Mouse (Mus musculus) limb, embryonic 12.5 days (tissue): ENCODE data around the gene Ncstn. TPM values are rescaled to one million over a fixed set of nuclear protein-coding genes. Genes with fewer than 3 reads are reported as not detected.

ENCODE experiments used
- ATAC-seq: fragments of 200-750 bp; cut with Nextera tagmentation; 2 replicates; pipeline ENCODE4 v1.8.0; 2017; ENCODE audit warnings: low read depth, moderate TSS enrichment; ENCODE audit not compliant: insufficient number of reproducible peaks, insufficient read depth, low FRiP score, low TSS enrichment
- H3K27ac ChIP-seq: fragments of 300-500 bp; sonication (generic); 2 replicates; pipeline ENCODE4 v1.5.1; 2016; ENCODE audit warnings: mild to moderate bottlenecking, moderate library complexity
- H3K27me3 ChIP-seq: fragments of 300-500 bp; sonication (generic); 2 replicates; pipeline ENCODE4 v1.6.1; 2016; ENCODE audit warnings: mild to moderate bottlenecking, moderate library complexity
- H3K36me3 ChIP-seq: fragments of 300-500 bp; sonication (generic); 2 replicates; pipeline ENCODE4 v1.6.1; 2016; ENCODE audit warnings: mild to moderate bottlenecking, moderate library complexity
- H3K4me1 ChIP-seq: fragments of 300-500 bp; sonication (generic); replicated peaks from 2 replicates; pipeline ENCODE4 v1.6.1; 2016
- H3K4me2 ChIP-seq: fragments of 300-500 bp; sonication (generic); 2 replicates; pipeline ENCODE4 v1.6.1; 2016; ENCODE audit warnings: mild to moderate bottlenecking, moderate library complexity
- H3K4me3 ChIP-seq: fragments of 300-500 bp; sonication (generic); replicated peaks from 2 replicates; pipeline ENCODE4 v1.5.1; 2016; ENCODE audit warnings: mild to moderate bottlenecking
- H3K9ac ChIP-seq: fragments of 300-500 bp; sonication (generic); replicated peaks from 2 replicates; pipeline ENCODE4 v1.6.1; 2016; ENCODE audit warnings: mild to moderate bottlenecking, moderate library complexity
- H3K9me3 ChIP-seq: fragments of 300-500 bp; sonication (generic); 2 replicates; pipeline ENCODE4 v1.6.1; 2016; ENCODE audit warnings: mild to moderate bottlenecking, moderate library complexity
- WGBS: fragments of 180-500 bp; shearing (Covaris S2); methylation state at CpG from one replicate; pipeline ENCODE4 v1.1.7; 2016; 5-methylcytosine and 5-hydroxymethylcytosine counted together
- polyA plus RNA-seq: library from polyadenylated mRNA; unstranded; fragments of >200 nt; fragmentation: Nextera tagmentation; extraction: Ambion mirVana; gene quantifications from 2 replicates; pipeline ENCODE4 v1.2.1, GENCODE M21; 2016

Ncstn gene
- polyA plus RNA-seq = 86.6 and 96.6 TPM in 2 replicates

DNA sequence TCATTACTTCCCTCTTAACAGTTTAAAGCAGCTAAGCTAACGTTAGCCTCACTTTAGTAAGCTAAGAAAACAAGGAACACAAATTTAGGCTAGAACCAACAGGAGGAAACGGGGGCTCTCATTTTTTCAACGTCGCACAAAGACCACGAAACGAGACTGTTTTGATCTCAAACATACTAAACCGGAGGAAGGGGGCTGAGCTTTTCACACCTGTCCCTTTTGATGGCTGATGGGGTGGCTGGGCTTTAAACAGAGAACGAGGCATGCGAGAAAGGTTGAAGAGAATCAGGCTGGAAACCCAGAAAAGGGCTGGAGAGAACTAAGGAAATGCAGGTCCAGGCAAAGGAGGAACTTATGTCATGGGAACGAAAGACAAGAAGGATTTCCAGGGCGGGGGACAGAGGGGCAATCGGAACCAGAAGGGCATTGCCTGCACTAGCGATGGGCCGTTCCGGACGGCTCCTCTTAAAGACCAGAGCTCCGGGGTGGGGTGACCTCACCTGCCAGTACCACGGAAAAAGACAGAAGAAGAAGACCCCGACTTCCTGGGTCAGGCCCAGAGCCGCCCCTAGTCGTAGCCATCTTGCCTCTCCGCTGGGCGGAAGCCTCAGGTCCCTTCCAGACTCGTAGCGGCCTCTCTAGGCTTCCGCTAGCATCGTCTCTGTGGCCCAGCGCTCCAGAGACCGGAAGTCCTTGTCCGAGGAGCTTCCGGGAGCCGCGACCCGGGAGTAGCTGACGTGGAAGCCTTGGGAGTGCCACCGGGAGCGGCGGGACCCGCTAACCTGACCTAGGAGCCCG is at the start of gene Ncstn, which contains the start of gene Copa:
Gene Ncstn (minus strand): TSS at position 695 of the 798 bp plus-strand sequence.
Gene Copa (plus strand): TSS at position 429 of the 798 bp plus-strand sequence.
- Histone ChIP-seq H3K27me3 (no peaks in the 10 kb centered on the region), H3K4me2 (peak within 1 kb of the TSS; percentile 74), H3K9me3 (no peaks in the 10 kb centered on the region), H3K36me3 (peaks cover 30% of the 10 kb centered on the region), H3K9ac (peak within 1 kb of the TSS; percentile 89), H3K4me3 (peak within 1 kb of the TSS; percentile 87), H3K27ac (peak within 1 kb of the TSS; percentile 82), H3K4me1 (peaks cover 18% of the 10 kb centered on the region)
- WGBS = under 1% methylated on average over 40 of the region's 40 CpGs
- ATAC-seq = peak; percentile 98

DNA sequence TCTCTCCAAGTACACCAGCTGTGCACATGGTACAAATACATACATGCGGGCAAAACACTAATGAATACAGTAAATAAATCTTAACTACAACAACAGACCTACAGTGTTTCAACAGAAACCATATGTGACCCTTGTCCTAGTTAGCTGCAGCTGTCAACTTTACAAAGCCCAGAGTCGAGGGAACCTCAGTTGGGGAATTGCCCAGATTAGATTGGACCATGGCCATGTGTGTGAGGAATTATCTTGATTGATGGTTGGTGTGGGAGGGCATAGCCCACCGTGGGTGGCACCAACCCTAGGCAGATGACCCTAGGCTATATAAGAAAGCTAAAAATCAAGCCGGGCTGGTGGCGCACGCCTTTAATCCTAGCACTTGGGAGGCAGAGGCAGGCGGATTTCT is 49.7 kb upstream of the Ncstn start:
- 73% methylated on average over 7 of the region's 7 CpGs for WGBS
- H3K36me3 ChIP-seq = peaks cover 78% of the 10 kb centered on the region
- no peak for ATAC-seq

DNA sequence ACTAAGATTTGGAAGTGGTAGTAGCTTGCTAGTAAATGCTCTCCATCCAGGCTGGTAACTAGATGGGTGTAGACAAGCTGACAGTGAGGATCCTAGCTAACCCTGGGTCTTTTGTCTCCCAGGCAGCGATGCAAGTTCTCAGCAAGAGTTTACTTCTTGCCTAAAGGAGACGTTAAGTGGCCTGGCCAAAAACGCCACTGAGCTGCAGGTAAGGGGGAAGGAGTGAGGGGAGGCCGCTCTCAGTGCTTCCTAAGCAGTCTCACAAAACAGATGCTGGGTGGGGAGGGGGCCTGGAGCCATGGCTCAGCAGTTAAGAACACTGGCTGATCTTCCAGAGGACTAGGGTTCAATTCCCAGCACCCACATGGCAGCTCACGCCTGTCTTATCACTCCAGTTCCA is 47.2 kb upstream of the Ncstn start:
- Histone ChIP-seq H3K9ac (no peak overlapping the region), H3K27me3 (no peaks in the 10 kb centered on the region), H3K9me3 (no peaks in the 10 kb centered on the region), H3K27ac (no peak overlapping the region), H3K4me3 (no peak overlapping the region), H3K4me2 (no peak overlapping the region), H3K36me3 (peaks cover 63% of the 10 kb centered on the region), H3K4me1 (peaks cover 7% of the 10 kb centered on the region)
- 92% methylated on average over 5 of the region's 5 CpGs for WGBS
- ATAC-seq = no peak

More for the DNA sequence above, 49.7 kb upstream of the Ncstn start:
- no peaks in the 10 kb centered on the region for H3K27me3 ChIP-seq
- H3K4me2 ChIP-seq = no peak overlapping the region
- H3K9ac ChIP-seq = no peak overlapping the region
- H3K9me3 ChIP-seq = no peaks in the 10 kb centered on the region
- H3K4me1 ChIP-seq = peaks cover 7% of the 10 kb centered on the region
- H3K27ac ChIP-seq = no peak overlapping the region
- H3K4me3 ChIP-seq = no peak overlapping the region

DNA sequence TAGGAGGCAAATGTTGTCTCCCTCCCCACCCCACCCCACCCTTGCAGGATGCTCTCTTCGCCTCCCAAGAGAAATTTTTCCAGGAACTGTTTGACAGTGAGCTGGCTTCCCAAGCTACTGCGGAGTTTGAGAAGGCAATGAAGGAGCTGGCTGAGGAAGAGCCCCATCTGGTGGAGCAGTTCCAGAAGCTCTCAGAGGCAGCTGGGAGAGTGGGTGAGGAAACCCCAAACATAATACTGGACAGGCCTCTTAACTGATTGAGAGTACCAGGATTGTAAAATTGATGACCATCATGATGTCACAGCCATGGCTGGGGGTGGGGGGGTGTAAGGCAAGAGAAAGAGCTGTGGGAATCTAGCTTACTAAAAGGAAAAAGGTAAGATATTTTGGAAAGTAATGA is 46.5 kb upstream of the Ncstn start:
- H3K9ac ChIP-seq = no peak overlapping the region
- H3K4me2 ChIP-seq = no peak overlapping the region
- H3K36me3 ChIP-seq = peaks cover 56% of the 10 kb centered on the region
- ATAC-seq = no peak
- WGBS = 66% methylated on average over 2 of the region's 2 CpGs
- H3K4me1 ChIP-seq = peaks cover 7% of the 10 kb centered on the region
- H3K9me3 ChIP-seq = no peaks in the 10 kb centered on the region
- no peak overlapping the region for H3K27ac ChIP-seq
- no peak overlapping the region for H3K4me3 ChIP-seq
- no peaks in the 10 kb centered on the region for H3K27me3 ChIP-seq

DNA sequence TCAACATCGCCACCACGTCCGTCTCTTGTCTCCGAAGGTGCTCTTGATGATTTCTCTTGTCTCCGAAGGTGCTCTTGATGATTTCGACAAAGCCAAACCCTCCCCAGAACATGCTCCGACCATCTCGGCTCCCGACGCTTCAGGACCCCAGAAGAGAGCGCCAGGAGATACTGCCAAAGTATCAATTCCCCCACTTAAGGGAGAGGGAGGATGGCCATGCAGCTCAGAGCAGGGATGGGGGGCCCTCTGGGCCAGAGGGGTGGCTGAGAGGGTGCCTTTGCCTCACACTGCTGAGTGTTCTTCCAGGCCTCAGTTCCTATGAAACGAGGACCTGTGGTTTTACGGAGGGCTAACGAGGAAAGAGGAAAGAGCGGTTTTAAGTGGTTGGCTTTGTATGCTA is 46.0 kb upstream of the Ncstn start:
- Histone ChIP-seq H3K36me3 (peaks cover 54% of the 10 kb centered on the region), H3K9ac (no peak overlapping the region), H3K27me3 (no peaks in the 10 kb centered on the region), H3K27ac (no peak overlapping the region), H3K9me3 (no peaks in the 10 kb centered on the region), H3K4me2 (no peak overlapping the region), H3K4me3 (no peak overlapping the region), H3K4me1 (peaks cover 7% of the 10 kb centered on the region)
- ATAC-seq = no peak
- WGBS = 89% methylated on average over 15 of the region's 15 CpGs

DNA sequence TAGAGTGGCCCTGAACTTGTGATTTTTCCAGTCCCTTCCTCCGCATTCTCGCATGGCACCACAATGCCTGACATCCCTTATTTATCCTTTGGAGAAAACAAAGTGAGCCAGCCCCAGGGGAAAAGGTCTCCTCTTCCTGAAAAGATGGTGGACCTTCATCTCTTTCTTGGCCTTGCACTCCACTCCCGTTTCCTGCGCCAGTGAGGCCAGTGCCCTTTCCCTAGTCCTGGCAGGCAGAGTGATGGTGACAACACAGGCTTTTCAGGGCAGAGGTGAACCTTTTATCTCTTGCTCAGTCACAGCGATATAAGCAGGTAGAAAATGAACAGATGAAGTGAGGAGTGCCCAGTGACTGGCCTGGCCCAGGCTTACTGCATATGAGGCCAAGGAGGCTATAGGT is 44.9 kb upstream of the Ncstn start:
- peak overlapping the region; percentile 81 for H3K9ac ChIP-seq
- peaks cover 55% of the 10 kb centered on the region for H3K36me3 ChIP-seq
- H3K27me3 ChIP-seq = no peaks in the 10 kb centered on the region
- no peak for ATAC-seq
- no peaks in the 10 kb centered on the region for H3K9me3 ChIP-seq
- peak overlapping the region; percentile 78 for H3K4me3 ChIP-seq
- WGBS = 44% methylated on average over 5 of the region's 5 CpGs
- H3K4me1 ChIP-seq = peaks cover 7% of the 10 kb centered on the region
- H3K4me2 ChIP-seq = peak overlapping the region; percentile 78
- no peak overlapping the region for H3K27ac ChIP-seq

GRCm38 (mm10) chr1:172126376-172127347 is 44.1 kb upstream of the Ncstn start, which contains the start of gene Pex19:
Gene Pex19, plus strand, starts transcription at chr1:172126755.
- ATAC-seq = peak; percentile 95
- peaks cover 7% of the 10 kb centered on the region for H3K4me1 ChIP-seq
- H3K27ac ChIP-seq = 0 out of 2 replicates have a peak within 1 kb of the TSS, but pooled peaks have one; percentile 50
- no peaks in the 10 kb centered on the region for H3K27me3 ChIP-seq
- peak within 1 kb of the TSS; percentile 78 for H3K4me3 ChIP-seq
- WGBS = 2% methylated on average over 42 of the region's 42 CpGs
- H3K4me2 ChIP-seq = peak within 1 kb of the TSS; percentile 78
- H3K9me3 ChIP-seq = no peaks in the 10 kb centered on the region
- peak within 1 kb of the TSS; percentile 81 for H3K9ac ChIP-seq
- peaks cover 55% of the 10 kb centered on the region for H3K36me3 ChIP-seq

DNA sequence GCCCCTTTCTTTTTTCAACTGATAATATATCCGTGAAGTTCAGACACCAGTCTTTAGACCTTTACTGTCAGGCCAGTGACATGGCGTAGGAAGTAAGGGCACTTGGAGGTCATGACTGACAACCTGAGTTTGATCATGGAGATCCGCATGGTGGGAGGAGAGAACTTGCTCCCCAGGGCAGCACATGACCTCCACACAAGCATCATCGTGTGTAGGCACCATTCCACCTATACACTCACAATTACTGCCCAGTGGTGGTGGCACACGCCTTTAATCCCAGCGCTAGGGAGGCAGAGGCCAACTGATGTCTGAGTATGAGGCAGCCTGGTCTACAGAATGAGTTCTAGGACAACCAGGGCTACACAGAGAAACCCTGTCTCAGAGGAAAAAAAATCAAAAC is 42.0 kb upstream of the Ncstn start:
- peaks cover 55% of the 10 kb centered on the region for H3K36me3 ChIP-seq

DNA sequence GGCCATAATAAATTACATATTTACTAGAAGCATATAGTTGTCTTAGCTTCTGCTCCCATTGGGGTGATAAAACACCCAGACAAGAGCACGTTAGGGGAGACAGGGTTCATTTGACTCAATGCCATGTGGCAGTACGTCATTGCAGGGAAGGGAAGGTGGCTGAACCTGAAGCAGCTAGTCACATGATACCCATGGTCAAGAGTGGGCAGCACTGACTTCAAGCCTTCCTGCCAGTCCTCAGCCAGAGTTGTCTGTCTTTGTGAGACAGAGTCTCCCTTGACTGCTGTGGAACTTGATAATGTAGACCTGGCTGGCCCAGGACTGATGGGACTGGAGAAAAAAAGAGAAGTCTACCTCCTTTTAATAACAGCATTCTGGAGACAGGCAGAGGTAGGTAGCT is 40.1 kb upstream of the Ncstn start:
- Histone ChIP-seq H3K27me3 (no peaks in the 10 kb centered on the region), H3K9ac (no peak overlapping the region), H3K4me2 (no peak overlapping the region), H3K27ac (no peak overlapping the region), H3K4me3 (no peak overlapping the region), H3K9me3 (no peaks in the 10 kb centered on the region), H3K36me3 (peaks cover 61% of the 10 kb centered on the region), H3K4me1 (peaks cover 4% of the 10 kb centered on the region)
- no peak for ATAC-seq
- WGBS = 85% methylated on average over 2 of the region's 2 CpGs

More for the DNA sequence above, 42.0 kb upstream of the Ncstn start:
- H3K9ac ChIP-seq = no peak overlapping the region
- H3K4me3 ChIP-seq = no peak overlapping the region
- 83% methylated on average over 6 of the region's 6 CpGs for WGBS
- peaks cover 7% of the 10 kb centered on the region for H3K4me1 ChIP-seq
- no peak overlapping the region for H3K4me2 ChIP-seq
- H3K27ac ChIP-seq = no peak overlapping the region
- H3K9me3 ChIP-seq = no peaks in the 10 kb centered on the region
- no peak for ATAC-seq
- H3K27me3 ChIP-seq = no peaks in the 10 kb centered on the region

- Histone ChIP-seq H3K27me3 (no peaks in the 10 kb centered on the region), H3K4me1 (no peaks in the 10 kb centered on the region), H3K36me3 (peaks cover 91% of the 10 kb centered on the region), H3K27ac (no peak overlapping the region), H3K9ac (no peak overlapping the region), H3K4me2 (no peak overlapping the region), H3K4me3 (no peak overlapping the region), H3K9me3 (no peaks in the 10 kb centered on the region)
- ATAC-seq = 0 out of 2 replicates have a peak, but pooled peaks have one; percentile 32
- 59% methylated on average over 3 of the region's 3 CpGs for WGBS
Observed at GRCm38 (mm10) chr1:172119720-172120119, 37.1 kb upstream of the Ncstn start.

- ATAC-seq = no peak
- Histone ChIP-seq H3K36me3 (peaks cover 97% of the 10 kb centered on the region), H3K4me3 (no peak overlapping the region), H3K4me1 (no peaks in the 10 kb centered on the region), H3K9ac (no peak overlapping the region), H3K27ac (no peak overlapping the region), H3K9me3 (no peaks in the 10 kb centered on the region), H3K4me2 (no peak overlapping the region), H3K27me3 (no peaks in the 10 kb centered on the region)
- WGBS = 83% methylated on average over 6 of the region's 6 CpGs
Observed at GRCm38 (mm10) chr1:172119100-172119499, 36.5 kb upstream of the Ncstn start.
